Mouse (Mus musculus) E14TG2a.4 (cell line): ENCODE data around the gene Rimbp2.

Experiments
- CTCF ChIP-seq: conservative IDR thresholded peaks from 2 replicates; pipeline ENCODE4 v1.5.1; 2014; ENCODE audit warnings: low read length
- NANOG ChIP-seq: IDR thresholded peaks from 2 replicates; pipeline ENCODE4 v1.6.1; 2014; ENCODE audit warnings: borderline replicate concordance, low read length, mixed read lengths

DNA sequence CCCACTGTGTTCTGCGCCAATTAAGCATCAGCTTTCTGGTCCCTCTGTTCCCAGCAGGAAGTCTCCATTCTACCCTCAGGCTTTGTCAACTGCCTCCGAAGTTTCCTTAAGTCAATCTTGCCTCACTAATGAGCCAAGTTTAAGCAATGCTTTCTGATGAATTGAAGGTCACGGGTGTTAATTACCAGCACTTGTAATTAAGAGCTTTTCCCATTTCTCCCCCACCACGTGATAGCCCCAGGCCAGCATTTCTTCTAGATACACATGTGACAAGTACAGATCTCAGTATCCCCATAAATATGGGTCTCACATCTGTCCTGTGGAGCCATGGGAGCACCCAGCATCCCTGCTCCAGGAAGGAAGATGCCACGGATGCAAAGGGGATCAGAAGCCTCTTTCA, 20.5 kb downstream of the Rimbp2 start:
- no peak for TF ChIP-seq CTCF
- no peak for TF ChIP-seq NANOG
